Mouse (Mus musculus): ENCODE results near the gene Itpk1.
A peak's percentile ranks its signal among the peaks of the same experiment; 100 is the strongest.

Gene Itpk1

DNA sequence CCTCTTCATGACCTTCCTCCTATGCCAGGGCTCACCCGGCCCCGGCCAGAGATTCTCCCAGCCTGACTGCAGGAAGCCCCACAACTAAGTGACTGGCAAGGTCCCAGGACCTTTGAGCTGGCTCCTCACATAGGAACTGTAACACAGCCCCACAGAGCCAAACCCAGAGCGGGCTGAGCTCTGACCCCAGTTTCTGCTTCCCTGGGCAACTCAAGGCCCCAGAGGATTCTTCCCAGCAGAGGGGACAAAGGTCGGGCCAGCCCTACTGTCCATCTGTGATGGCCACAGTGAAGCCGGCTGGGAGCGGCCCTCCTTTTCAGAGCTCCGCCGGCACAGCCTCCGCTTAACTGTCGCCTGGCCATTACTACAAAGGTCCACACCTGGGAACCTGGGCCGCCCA, 13.6 kb downstream of the Itpk1 start:
- DNase-seq (ENCODE audit: low read depth, low spot score): no peak

DNA sequence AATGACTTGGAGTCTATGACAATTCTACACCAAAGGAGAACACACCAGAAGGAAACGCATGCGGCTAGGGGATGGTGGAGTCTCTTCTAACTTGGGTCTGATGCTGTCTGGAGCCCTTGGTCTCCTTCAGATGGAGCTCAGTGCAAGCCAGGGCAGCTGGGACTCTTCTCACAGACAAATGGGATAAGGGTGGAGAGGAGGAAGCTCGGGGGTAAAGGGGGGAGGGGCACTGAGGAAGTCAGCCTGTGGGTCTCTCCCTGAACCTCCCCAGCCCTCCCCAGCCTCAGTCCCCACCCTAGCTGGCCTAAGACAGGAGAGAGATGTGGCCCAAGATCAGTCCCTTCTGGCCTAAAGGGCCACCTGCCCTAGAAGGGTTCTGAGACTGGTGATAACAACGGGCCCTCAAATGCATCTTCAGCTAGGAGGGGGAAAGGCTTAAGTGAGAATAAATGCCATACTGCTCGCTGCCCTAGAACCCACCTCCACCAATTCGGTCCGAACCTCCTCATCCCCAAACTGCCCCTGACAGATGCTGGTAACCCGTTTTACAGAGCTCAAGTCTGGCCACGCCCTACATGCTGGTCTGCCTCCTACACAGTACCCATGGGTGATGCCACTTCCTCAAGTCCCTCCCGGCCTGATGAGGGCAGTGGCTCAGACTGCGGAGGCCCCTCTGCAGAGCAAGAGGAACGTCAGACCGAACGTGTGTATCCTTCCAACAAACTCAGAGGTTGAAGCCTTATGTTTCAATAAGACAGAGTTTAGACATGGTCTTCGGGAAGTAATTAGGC, 14.8 kb downstream of the Itpk1 start:
- DNase-seq (ENCODE audit: low read depth, low spot score): no peak

DNA sequence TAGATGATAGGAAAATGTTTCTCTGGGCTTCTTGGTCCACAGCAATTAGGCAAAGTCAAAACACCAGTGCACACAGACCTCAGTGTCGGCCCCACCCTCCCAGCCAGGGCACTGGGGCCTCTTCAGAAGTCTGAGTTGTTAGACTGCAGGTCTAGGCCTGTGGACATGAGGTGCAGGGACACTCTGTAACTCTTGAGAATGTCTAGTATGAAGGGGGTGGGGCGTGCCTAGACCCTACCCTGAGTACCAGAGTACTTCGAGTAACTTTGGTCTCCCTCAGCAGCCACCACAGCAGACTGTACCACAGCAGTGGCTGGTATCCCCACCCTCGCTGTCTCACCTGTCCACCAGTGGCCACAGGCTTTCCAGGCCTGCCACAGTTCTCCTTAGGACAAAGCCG, 18.4 kb downstream of the Itpk1 start:
- no peak for DNase-seq (ENCODE audit: low read depth, low spot score)

DNA sequence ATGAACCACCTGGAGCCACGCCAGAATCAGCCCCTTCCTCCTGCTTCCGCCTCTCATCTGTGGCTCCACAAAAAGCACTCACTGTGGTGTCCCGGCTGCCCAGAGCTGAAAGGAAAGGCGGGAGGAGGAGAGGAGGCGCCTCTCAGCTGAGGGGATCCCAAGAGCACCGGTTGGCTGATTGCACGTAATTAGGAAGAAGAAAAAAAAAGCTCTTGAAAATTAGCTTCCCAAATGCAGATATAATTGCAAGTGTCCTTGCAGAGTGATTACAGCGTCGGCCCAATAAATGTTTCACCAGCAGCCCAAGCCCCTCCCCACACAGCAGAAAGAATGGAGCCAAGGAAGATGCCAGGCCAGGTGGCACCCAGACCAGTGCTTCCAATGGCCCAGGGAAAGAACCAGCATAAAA, 19.2 kb downstream of the Itpk1 start:
- no peak for DNase-seq (ENCODE audit: low read depth, low spot score)

DNA sequence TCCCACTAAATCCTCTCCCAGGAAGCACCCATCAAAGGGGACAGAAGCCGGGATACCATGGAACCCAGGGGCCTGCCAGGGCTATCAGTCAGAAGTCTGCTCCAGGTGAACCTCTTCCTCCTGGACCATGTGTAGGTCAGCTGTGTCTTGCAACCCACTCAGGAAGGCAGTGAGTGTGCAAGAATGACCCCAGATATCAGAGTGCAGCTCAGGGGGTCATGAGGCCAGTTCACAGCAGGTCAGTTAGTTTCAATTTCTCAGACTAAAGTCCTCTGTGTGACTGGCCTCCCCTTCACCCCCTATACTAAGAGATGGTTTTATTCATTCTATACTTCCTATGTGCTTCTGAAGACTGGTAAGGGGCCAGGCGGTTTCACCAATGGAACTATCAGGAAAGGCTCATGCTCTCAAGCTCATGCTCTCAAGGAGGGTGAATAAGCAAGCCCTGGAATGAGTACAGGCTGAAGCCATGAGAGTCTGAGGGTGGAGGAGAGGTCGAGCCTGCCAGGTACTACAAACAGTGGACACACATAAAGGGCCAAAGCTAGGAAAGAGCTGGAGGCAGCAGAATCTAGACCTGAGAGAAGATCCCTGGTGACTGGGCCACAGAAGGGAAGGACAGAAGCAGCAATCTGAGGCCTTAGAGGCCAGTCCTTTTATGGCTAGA, 19.9 kb downstream of the Itpk1 start:
- DNase-seq (ENCODE audit: low read depth, low spot score): no peak

DNA sequence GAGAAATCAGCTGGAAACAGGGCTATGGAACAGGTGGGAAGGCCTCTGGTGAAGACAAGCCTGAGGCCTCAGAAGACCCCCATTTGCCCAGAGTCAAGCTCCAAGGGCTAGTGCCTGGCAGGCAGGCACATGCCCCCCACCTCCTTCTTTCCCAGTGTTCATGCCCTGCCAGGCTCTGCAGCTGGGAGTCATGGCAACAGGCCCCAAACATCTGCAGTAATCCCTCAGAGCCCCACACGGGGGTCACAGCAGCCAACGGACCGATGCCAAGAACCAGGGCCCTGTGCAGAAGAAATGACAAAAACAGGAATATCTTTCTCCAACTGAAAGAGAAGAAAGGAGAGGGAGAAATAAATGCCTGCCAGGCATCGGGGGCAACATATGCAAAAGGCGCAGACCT, 20.8 kb downstream of the Itpk1 start:
- DNase-seq (ENCODE audit: low read depth, low spot score): no peak

DNA sequence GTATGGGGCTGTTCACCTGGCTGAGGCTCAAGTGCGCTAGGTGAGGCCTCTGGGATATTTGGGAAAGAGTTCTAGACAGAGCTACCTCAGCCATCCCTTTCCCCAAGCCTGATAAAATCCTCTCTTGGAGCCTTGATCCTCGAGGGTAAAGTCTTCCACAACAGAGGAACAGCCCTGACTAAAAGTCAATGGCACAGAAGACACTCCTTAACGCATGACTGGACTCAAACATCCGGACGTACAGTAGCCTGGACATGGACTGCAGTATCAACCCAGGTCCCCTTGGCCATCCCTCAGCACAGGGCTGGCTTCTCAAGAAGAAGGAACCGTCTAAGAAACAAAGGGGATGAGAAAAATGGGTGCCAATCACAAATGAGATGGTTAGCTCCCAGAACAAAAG, 21.3 kb downstream of the Itpk1 start:
- DNase-seq (ENCODE audit: low read depth, low spot score): no peak

DNA sequence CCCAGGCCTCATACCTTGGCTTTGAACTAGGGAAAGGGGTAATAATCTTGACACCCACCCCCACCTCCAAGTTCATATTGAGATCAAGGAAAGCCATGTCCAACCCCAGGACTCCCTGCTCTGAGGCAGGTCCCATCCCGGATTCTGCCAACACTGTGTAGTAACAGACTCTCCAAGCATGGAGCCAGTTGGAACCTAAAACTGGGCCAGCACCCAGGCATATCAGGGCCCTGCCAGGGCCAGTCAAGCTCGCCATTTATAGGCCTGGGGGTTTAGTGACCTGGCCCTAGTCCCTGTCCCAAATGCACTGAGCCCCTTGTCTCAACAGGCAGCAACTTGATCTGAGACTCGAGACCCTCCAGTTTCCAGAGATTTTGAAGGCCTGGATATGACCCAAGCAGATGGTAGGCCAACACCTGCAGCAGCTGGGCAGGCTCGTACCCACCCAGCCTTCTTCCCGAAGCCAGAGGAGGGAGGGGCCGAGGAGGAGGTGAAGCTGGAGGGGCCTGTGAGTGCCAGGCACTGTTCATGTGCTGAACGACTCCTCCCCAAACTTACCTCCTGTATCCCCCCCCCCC, 21.9 kb downstream of the Itpk1 start:
- no peak for DNase-seq (ENCODE audit: low read depth, low spot score)

DNA sequence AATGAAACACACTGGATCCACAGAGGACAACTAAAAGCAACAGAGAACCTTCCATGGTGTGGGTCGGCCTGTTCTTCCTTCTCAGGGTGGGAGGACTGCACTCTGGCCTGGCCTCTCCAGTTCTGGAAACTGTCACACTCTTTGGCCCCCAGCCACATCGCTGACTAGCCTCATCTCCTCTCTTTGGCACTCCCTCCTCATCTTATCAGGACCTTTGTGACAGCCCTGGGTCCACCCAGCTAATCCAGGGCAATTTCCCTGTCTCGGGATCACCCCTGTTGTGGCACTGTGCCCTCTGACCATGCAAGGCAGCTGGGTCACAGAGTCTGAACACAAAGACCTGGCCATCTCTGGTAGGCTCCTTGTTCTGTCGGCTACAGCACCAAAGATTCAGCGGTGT, 22.6 kb downstream of the Itpk1 start:
- no peak for DNase-seq (ENCODE audit: low read depth, low spot score)

DNA sequence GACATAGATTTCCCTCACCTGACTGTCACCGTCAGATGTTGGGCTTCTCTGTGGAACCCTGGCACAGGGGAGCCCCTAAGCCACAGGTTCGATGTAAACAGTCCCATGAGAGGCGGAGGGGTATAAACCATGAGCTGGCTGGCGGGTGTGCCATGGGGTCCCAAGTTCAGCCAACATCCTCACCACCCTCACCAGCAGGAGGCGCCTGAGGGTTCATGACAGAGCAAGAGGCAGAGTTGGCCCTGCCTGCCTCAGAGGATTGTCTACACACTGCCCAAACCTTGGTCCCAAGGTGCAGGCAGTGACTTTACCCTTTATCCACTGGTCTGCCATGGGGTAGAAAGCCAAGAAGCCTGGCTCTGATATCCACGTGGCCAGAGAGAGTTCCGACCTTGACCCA, 23.1 kb downstream of the Itpk1 start:
- DNase-seq (ENCODE audit: low read depth, low spot score): no peak

DNA sequence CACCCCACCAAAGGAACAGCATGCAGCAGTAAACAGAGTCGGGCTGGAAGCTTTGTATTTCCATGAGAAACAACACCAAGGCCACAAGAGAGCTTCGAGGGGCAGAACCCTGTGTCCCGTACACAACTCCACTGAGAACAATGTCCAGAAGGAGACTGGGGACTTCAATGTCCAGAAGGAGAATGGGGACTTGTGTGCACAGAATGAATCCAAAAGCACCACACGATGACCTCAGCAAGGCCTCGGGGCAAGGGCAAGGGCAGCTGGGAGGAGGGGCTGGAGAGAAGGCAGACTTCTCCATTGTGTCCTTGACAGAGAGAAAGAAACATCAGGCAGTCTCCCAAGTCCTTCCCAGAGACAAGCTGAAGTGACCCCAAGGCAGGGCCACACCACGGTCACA, 25.9 kb downstream of the Itpk1 start:
- no peak for DNase-seq (ENCODE audit: low read depth, low spot score)

DNA sequence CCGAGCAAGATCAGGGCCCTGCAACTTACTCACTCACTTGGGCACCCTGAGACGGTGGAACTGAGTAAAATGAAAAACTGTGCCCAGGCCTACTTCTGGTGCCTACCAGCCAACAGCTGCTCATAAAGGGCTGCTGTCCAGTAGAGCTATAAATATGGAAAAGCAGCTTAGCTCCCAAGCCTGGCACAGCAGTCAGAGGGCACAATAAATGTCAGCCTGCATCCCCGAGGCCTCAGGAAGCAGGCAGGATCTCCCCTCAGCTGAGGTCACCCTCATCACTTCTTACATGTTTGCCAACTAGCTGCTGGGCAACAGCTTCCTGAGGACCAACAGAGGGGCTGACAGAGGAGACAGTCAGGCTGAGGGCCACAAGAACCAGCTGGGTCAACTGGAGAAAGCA, 27.6 kb downstream of the Itpk1 start:
- no peak for DNase-seq (ENCODE audit: low read depth, low spot score)

DNA sequence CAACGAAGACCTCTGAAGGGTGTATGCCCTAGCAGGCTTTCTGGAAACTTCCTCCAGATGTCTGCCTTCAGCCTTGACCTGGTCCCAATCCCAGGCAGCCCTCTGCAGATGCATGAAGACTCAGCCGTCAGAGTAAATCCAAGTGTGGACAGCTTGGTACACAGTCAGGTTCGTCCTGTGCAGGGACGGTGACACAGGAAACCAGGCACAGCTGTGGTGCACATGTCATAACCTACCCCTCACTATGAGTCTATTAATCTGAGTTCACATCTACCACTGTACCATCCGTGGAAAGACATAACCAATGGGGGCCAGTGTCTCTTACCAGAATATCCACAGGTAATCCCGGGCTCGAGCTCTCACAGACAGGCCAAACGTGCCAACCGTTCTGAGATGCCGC, 30.2 kb downstream of the Itpk1 start:
- DNase-seq (ENCODE audit: low read depth, low spot score): no peak

DNA sequence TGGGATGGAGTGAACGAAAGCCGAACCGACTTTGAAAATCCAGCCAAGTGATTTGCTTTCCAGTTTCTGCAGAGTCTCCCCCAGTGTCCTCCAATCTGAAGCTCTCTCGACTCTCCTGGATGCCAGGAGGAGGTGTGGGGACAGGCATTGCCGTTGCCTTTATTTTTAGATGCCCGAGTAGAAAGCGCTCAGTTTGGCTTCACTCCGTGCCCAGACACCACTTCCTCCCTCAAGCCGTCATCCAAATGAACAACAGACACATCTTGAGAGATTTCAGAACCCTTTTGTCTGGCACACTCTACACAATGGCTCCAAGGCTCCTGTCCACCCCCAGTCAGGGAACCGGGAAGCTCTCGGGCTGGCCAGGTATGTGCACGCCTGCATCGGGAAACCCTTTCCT, 30.6 kb downstream of the Itpk1 start:
- no peak for DNase-seq (ENCODE audit: low read depth, low spot score)

DNA sequence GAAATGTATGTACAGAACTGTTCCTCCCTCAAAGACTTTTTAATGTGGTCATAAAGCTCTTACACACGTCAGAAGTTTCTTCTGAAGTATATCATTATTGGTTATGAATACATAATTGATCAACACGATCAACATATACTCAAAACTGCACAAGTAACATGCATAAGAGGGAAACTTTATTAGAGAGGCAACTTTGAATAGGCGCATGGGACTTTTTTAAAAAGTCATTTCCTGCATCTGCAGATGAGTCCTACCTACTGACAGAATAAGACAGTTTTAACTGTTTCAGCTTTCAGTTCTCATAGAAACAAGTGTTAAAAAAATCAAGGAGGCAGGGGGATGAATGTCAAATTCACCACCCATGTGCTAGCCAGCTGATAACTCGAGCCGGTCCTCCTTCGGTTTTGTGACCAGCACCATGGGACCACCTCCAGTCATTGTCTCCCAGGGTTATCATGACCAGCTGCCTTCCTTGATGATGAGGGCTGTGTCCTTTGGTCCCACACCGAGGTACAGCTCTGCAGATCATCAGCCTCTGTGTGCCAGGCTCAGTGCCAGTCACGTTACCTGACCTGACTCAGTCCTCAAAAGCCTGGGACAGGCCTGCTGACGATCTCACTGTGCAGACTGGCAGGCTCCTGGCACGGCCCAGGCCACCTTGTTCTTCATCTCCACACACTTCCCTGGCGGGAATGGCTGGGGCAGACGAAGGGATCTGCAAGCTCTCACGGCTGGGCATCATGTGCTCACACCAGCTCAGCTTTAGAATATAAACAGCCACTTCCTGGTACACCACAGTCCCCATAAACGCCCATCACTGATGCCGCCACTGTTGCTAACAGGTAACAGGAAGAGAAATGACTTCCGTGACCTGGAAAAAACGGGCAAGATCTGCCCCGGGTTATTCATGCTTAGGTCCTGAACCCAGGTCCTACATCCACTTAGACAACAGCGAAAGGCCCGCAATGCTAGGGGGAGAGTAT, 31.6 kb downstream of the Itpk1 start:
- DNase-seq (ENCODE audit: low read depth, low spot score): no peak

DNA sequence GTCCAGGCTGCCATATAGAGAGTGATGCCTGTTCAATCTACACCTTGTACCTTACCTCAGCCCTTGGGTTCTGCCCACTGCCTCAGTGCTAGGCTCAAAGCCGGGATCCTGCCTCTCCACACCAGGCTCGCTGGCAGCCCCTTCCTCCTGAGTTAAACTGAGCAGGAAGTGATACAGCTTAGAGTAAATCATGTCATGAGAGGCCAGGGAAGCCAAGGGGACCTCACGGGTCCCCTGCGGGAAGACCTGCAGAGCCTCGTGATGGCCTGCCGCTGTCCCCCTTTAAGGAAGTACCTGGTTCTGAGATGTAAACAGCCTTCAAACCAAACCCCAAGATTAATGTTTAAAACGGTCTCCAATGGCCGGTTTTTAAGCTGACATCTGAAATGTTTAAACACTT, 32.6 kb downstream of the Itpk1 start:
- no peak for DNase-seq (ENCODE audit: low read depth, low spot score)

DNA sequence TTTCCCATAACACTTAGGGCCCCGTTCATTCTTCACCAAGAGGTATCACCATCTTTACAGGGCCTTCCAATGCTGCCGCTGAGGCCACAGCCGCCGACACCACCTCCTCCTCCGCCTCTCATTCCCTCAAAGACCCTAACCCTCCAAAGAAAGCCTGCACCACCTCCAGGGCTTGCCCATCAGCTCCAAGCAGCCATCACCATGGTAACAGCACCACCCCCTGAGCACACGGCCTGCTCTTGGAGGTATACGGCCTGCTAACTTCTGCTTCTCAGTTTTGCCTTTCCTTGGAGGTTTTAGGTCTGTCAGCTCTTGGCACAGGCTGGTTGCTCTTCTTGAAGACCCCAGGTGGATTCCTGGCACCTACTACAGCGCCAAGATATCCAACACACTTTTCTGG, 33.9 kb downstream of the Itpk1 start:
- DNase-seq (ENCODE audit: low read depth, low spot score): no peak

DNA sequence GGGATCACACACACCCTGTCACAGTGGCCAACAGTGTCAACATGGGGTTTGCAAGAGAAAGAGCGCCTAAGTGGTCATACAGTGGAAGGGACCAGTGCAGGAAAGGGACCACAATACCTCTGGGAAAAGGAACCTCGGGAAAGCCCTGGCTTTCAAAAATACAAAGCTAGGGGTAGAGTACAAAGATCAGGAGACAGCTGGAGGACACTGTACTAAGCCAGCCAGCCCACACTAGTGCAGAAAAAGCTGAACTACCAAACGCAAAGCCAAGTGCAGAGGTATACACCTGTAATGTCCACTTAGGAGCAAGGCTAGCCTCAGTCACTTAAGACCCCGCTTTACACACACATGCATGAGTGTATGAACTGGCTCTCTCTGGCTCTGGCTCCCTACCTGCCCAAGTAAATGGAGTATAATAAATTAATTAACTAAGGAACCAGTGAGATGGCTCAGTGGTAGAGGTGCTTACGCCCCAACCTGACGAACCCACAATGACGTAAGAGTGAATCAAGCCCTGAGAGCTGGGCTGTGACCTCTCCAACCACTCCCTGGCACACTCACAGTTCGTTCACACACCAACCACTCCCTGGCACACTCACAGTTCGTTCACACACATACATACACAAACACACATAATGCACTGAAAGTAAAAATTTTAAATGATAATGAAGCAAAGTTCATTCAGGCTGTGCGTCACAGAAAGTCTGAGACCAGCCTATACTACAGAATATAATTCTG, 39.1 kb downstream of the Itpk1 start:
- DNase-seq (ENCODE audit: low read depth, low spot score): no peak

DNA sequence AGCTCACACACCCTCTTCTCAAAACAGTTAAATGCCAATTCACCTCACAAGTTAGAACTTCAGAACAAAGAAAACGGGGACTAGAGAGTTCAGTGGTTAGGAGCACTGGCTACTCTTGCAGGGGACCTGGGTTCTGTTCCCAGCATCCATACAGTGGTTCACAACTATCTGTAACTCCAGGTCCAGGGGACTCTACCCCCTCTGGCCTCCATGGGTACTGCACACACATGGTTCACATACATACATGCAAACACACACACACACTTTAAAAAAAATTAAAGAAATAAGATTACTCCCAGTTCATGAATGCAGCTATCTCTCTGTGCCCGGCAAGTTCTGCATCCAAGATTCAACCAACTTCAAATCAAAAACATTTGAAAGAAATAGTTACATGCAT, 40.7 kb downstream of the Itpk1 start:
- DNase-seq (ENCODE audit: low read depth, low spot score): no peak

DNA sequence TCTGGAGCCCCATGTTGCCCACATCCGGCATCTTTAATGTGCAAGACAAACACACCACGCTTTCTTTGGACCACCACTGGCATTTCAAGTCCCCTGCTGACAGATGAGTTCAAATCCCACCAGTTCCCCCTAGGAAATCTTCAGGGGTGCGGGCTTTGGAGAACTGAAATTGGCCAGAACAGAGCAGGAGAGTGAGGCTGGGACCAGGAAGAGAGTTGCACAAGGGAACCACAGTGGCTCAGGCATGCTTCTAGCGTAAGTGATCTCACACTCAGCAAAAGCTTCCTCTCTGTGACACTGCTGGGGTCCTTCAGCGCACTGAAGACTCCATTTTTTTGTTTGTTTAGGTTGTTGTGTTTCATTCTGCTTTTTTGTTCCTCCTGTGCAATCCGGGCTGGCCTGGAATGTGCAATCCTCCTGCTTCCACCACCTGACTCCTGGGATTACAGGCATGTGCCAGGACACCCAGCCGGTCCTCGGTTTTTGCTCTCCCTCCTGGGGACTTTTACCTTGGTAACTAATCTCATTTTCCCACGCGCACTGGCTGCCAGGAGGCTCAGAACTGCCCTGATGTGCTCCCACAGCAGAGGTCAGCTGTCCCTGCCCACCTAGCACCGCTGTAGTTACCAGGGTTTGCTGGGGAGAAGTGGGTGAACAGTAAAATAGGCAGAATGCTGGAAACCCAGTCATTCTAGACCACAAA, 41.2 kb downstream of the Itpk1 start:
- DNase-seq (ENCODE audit: low read depth, low spot score): no peak

DNA sequence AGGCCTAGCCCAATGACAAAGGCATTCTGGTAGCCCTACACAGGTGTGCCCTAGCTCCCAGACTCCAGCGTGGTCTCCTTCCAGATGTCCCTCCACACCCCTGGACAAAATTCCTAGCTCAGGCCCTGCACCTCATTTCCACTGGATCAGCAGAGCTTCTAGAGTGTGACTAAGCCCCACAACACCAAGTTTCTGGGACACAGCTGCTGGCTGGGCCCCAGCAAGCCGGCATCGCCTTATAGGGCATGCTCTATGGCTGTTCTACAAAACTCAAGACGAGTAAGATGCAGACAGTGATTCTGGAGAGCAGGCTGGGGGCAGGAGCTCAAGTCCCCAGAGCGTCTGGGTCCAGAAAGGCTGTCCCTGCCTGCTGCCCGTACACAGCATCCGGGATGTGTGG, 43.0 kb downstream of the Itpk1 start:
- peak; percentile 23 for DNase-seq (ENCODE audit: low read depth, low spot score)

Measured in 3T3-L1 (cell line).